Mouse (Mus musculus): ENCODE results near the gene Vmn1r53. TPM values are rescaled to one million over a fixed set of nuclear protein-coding genes. Genes with fewer than 3 reads are reported as not detected.

The Vmn1r53 gene
- not detected for polyA plus RNA-seq (2014; fragmentation: Illumina TruSeq; extraction: RNeasy Lipid Tissue Mini Kit (QIAGEN cat#74804))

GRCm38 (mm10) chr6:90224338-90224737 is at the start of gene Vmn1r53:
Gene Vmn1r53, minus strand, starts transcription at chr6:90224438.

GRCm38 (mm10) chr6:90246000-90246399 is 21.8 kb upstream of the Vmn1r53 start, which contains the start of gene Vmn1r54:
Gene Vmn1r54, plus strand, starts transcription at chr6:90246300.

GRCm38 (mm10) chr6:90202493-90202892 is 21.7 kb downstream of the Vmn1r53 start, which contains the start of gene V1ra8:
Gene V1ra8, plus strand, starts transcription at chr6:90202793.

GRCm38 (mm10) chr6:90174508-90174907 is 49.7 kb downstream of the Vmn1r53 start, which contains the start of gene Vmn1r52:
Gene Vmn1r52, plus strand, starts transcription at chr6:90174808.

Other genes with a start within 250 kb of the Vmn1r53 start
- not detected for gene Vmn1r47, start 208.3 kb downstream of the Vmn1r53 start, polyA plus RNA-seq (2014; fragmentation: Illumina TruSeq; extraction: RNeasy Lipid Tissue Mini Kit (QIAGEN cat#74804))
- not detected for gene Vmn1r48, start 187.6 kb downstream of the Vmn1r53 start, polyA plus RNA-seq (2014; fragmentation: Illumina TruSeq; extraction: RNeasy Lipid Tissue Mini Kit (QIAGEN cat#74804))
- gene Vmn1r49, start 145.9 kb downstream of the Vmn1r53 start, polyA plus RNA-seq (2014; fragmentation: Illumina TruSeq; extraction: RNeasy Lipid Tissue Mini Kit (QIAGEN cat#74804)), result not detected
- not detected for gene Vmn1r50, start 123.0 kb downstream of the Vmn1r53 start, polyA plus RNA-seq (2014; fragmentation: Illumina TruSeq; extraction: RNeasy Lipid Tissue Mini Kit (QIAGEN cat#74804))
- gene Vmn1r51, start 101.8 kb downstream of the Vmn1r53 start, polyA plus RNA-seq (2014; fragmentation: Illumina TruSeq; extraction: RNeasy Lipid Tissue Mini Kit (QIAGEN cat#74804)), result not detected
- gene Vmn1r52, start 49.6 kb downstream of the Vmn1r53 start, polyA plus RNA-seq (2014; fragmentation: Illumina TruSeq; extraction: RNeasy Lipid Tissue Mini Kit (QIAGEN cat#74804)), result not detected
- gene V1ra8, start 21.6 kb downstream of the Vmn1r53 start, polyA plus RNA-seq (2014; fragmentation: Illumina TruSeq; extraction: RNeasy Lipid Tissue Mini Kit (QIAGEN cat#74804)), result not detected
- gene Vmn1r54, start 21.9 kb upstream of the Vmn1r53 start, polyA plus RNA-seq (2014; fragmentation: Illumina TruSeq; extraction: RNeasy Lipid Tissue Mini Kit (QIAGEN cat#74804)), result not detected
- gene BC048671, start 76.8 kb upstream of the Vmn1r53 start, polyA plus RNA-seq (2014; fragmentation: Illumina TruSeq; extraction: RNeasy Lipid Tissue Mini Kit (QIAGEN cat#74804)), result not detected
- not detected for gene Chst13, start 100.7 kb upstream of the Vmn1r53 start, polyA plus RNA-seq (2014; fragmentation: Illumina TruSeq; extraction: RNeasy Lipid Tissue Mini Kit (QIAGEN cat#74804))
- not detected for gene Uroc1, start 108.8 kb upstream of the Vmn1r53 start, polyA plus RNA-seq (2014; fragmentation: Illumina TruSeq; extraction: RNeasy Lipid Tissue Mini Kit (QIAGEN cat#74804))
- gene Zxdc, start 145.1 kb upstream of the Vmn1r53 start, polyA plus RNA-seq (2014; fragmentation: Illumina TruSeq; extraction: RNeasy Lipid Tissue Mini Kit (QIAGEN cat#74804)), result 20.8 TPM
- 0.37 TPM for gene Cfap100, start 204.4 kb upstream of the Vmn1r53 start, polyA plus RNA-seq (2014; fragmentation: Illumina TruSeq; extraction: RNeasy Lipid Tissue Mini Kit (QIAGEN cat#74804))
- 5.7 TPM for gene Klf15, start 238.1 kb upstream of the Vmn1r53 start, polyA plus RNA-seq (2014; fragmentation: Illumina TruSeq; extraction: RNeasy Lipid Tissue Mini Kit (QIAGEN cat#74804))